Mouse (Mus musculus): ENCODE measurements at regions not wholly inside any gene's neighbourhood (a gene's known extent, or its start where the extent isn't known, plus 50 kb on each side); places are given as distances from the start of the nearest gene placed in this dataset.

DNA sequence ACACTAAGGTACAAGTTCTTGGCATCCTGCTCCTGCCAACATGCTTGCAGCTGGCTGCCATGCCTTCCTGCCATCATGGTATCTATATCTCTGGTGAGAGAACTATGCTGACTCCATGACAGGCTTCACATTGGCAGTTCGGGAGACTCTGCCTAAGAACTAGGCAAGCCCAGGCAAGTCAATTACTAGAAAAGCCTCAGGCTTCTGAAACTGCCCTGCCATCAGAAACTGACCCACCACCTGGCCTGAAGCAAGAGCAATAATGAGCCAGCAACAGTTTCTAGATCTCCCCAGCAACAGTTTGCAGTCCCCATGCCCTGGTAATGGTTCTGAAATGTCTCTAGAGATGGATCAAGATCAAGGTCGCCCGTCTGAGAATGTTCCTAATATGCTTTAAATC is 280.8 kb downstream of the Rnf152 start:
- Histone ChIP-seq H3K4me2 (no peak overlapping the region), H3K9me3 (replicated peaks) (no peaks in the 10 kb centered on the region), H3K4me1 (replicated peaks) (no peaks in the 10 kb centered on the region), H3K27me3 (replicated peaks) (no peaks in the 10 kb centered on the region), H3K36me3 (no peaks in the 10 kb centered on the region), H3K4me3 (no peak overlapping the region), H3K27ac (ENCODE audit: poor library complexity, severe bottlenecking) (no peak overlapping the region), H3K9ac (no peak overlapping the region)
- ATAC-seq (ENCODE audit: insufficient number of reproducible peaks, low FRiP score), result no peak
- 74% methylated on average over 3 of the region's 3 CpGs for WGBS

DNA sequence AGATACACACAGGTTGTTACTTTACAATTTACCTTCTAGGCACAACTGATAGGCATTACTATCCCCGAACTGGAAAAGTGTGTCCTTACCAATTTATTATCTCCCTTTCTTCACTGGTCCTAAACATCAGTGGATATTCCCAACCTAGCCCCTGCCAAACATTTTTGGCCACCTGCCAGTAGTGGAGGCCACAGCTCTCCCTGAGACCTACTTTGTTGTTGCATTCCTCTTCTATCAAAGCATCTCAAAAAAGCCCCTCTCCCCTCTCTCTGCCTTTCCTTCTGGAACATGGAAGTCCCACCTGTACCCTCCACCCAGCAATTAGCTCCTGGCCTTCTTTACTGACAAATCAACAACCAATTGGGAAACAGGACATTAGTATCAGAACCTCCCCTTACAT is 282.2 kb downstream of the Rnf152 start:
- no peaks in the 10 kb centered on the region for H3K27me3 ChIP-seq (replicated peaks)
- no peak overlapping the region for H3K4me2 ChIP-seq
- no peaks in the 10 kb centered on the region for H3K9me3 ChIP-seq (replicated peaks)
- 48% methylated on average over 1 of the region's 1 CpGs for WGBS
- H3K36me3 ChIP-seq, result no peaks in the 10 kb centered on the region
- H3K27ac ChIP-seq (ENCODE audit: poor library complexity, severe bottlenecking), result no peak overlapping the region
- no peaks in the 10 kb centered on the region for H3K4me1 ChIP-seq (replicated peaks)
- no peak overlapping the region for H3K4me3 ChIP-seq
- no peak for ATAC-seq (ENCODE audit: insufficient number of reproducible peaks, low FRiP score)
- no peak overlapping the region for H3K9ac ChIP-seq

DNA sequence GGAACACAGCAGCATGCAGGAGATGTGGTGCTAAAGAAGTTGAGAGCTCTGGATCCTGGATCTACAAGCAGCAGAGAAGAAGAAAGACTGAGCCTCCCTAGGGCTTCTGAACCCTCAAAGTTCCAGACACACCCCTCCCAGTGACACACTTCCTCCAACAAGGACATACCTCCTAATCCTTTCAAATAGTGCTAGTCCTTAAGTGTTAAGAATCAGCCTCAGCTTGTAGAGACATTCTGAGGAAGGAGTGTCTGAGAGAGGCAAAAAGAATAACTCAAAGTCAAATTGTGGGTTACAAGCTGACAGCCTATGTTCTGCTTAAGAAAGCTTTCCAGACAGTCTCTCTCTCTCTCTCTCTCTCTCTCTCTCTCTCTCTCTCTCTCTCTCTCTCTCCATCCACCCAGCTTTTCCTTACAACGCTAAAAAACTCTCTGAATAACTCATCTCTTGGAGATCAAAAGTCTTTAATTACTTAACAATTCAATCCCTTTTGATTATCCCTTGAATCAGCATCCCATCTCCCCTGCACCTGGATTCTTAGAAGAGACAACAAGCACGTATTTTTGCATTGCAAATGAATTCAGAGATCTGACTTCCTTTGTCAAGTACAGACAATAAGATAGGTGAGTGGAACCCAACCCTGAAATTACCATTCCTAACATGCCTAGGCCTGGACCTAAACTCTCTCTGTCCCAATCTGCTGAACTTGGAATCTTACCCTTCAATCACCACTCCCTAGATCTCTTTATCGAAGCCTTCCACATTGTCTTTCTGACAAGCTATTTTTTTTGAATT is 285.7 kb downstream of the Rnf152 start:
- Histone ChIP-seq H3K4me1 (replicated peaks) (no peaks in the 10 kb centered on the region), H3K9ac (no peak overlapping the region), H3K27ac (ENCODE audit: poor library complexity, severe bottlenecking) (no peak overlapping the region), H3K36me3 (no peaks in the 10 kb centered on the region), H3K4me3 (no peak overlapping the region), H3K27me3 (replicated peaks) (no peaks in the 10 kb centered on the region), H3K4me2 (no peak overlapping the region), H3K9me3 (replicated peaks) (no peaks in the 10 kb centered on the region)
- 56% methylated on average over 3 of the region's 3 CpGs for WGBS
- no peak for ATAC-seq (ENCODE audit: insufficient number of reproducible peaks, low FRiP score)

DNA sequence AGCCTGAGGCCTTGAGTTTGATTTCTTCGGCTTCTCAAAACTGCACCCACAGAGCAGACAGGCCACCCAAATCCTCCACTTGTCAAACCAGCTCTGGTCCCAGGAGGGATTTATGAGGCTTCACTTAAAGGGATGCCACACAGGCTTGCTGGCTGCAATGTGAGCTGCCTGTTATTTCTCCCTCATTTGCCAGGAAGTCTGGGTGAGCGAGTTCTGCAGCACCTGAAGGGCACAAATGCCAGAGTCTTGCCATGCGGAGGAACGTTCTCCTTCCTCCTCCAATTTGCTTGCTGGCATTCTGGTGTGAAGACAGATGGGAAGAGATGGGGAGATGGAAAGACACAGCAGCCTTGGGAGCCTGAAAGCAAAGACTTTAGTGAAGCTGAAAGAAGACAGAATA is 288.6 kb downstream of the Rnf152 start:
- no peak for ATAC-seq (ENCODE audit: insufficient number of reproducible peaks, low FRiP score)
- H3K4me3 ChIP-seq, result no peak overlapping the region
- no peaks in the 10 kb centered on the region for H3K36me3 ChIP-seq
- no peaks in the 10 kb centered on the region for H3K4me1 ChIP-seq (replicated peaks)
- no peaks in the 10 kb centered on the region for H3K9me3 ChIP-seq (replicated peaks)
- 75% methylated on average over 4 of the region's 4 CpGs for WGBS
- no peak overlapping the region for H3K4me2 ChIP-seq
- no peaks in the 10 kb centered on the region for H3K27me3 ChIP-seq (replicated peaks)
- H3K9ac ChIP-seq, result no peak overlapping the region
- no peak overlapping the region for H3K27ac ChIP-seq (ENCODE audit: poor library complexity, severe bottlenecking)

DNA sequence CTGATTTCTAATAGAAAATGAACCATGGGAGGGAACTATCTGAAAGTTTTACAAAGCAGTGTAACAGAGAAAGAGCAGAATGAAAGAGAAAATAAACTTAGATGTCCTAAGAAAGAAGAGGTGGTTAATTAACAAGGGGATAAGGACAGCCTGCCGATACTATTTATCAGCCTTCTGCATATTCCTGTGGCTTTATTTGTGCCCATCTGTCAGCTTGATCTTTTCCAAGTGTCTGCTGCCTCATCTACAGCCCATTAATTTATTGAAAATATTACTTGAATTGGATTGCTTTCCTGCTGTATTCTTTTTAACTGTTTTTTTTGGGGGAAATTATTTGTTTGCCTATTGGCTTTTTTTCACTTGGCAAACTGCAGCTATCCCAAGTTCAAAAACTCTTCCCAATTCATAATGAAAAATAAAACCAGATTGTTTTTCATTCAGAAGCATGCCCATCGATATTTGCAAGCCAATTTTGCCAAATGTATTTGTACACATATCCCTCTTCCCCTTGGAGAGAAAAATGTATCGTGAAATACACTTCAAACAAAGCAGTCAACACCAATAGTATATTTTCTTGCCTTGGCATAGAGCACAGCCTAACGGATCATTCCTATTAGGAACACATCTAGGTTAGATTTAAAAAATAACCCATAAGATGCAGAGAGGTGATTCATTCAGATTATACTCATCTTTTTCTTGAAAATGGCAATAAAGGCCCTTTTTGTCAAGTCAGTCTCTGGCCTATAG is 289.3 kb downstream of the Rnf152 start:
- whole genome bisulfite sequencing, result 74% methylated on average over 4 of the region's 4 CpGs
- ATAC-seq (ENCODE audit: insufficient number of reproducible peaks, low FRiP score), result no peak
- H3K4me1 ChIP-seq (replicated peaks), result no peaks in the 10 kb centered on the region
- H3K27ac ChIP-seq (ENCODE audit: poor library complexity, severe bottlenecking), result no peak overlapping the region
- H3K4me3 ChIP-seq, result no peak overlapping the region
- H3K36me3 ChIP-seq, result no peaks in the 10 kb centered on the region
- no peak overlapping the region for H3K9ac ChIP-seq
- no peaks in the 10 kb centered on the region for H3K27me3 ChIP-seq (replicated peaks)
- H3K4me2 ChIP-seq, result no peak overlapping the region
- H3K9me3 ChIP-seq (replicated peaks), result no peaks in the 10 kb centered on the region

DNA sequence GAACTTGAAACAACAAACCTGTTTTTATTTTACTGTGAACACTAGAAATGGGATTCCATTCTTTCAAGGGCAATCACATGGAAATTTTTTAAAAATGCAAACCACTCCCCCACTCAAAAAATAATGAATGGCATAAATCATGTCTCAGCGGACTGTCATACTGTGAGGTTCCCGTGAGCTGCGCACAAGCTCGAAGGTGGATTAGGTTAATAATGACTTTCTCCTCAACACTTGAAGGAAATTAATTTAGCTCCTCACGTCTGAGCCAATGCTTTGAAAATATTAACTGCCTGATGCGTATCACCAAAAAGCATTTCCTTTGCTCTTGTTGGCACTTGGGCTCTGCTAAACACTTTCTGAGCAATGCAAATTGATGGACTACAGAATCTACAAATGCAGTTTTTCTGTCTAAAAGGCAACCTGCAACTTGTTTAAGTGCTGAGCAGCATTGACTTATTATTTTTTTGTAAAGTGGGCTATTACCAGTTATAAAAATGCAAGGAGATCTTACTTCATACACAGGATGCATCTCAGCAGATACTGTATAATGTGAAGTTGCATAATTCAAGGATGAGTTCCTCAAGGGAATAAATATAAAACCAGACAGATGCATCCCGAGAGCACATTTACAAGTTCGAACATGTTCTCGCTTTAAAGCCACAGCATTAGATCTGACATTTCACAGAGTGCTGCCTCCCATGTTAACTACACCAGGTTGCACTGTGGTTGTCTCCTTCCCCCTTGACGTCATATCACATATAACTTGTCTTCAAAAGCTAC is 282.4 kb downstream of the Cdh20 start:
- WGBS, result 84% methylated on average over 10 of the region's 10 CpGs
- Histone ChIP-seq H3K4me1 (replicated peaks) (no peaks in the 10 kb centered on the region), H3K4me2 (no peak overlapping the region), H3K9me3 (replicated peaks) (no peaks in the 10 kb centered on the region), H3K27ac (ENCODE audit: poor library complexity, severe bottlenecking) (no peak overlapping the region), H3K4me3 (no peak overlapping the region), H3K36me3 (no peaks in the 10 kb centered on the region), H3K9ac (no peak overlapping the region), H3K27me3 (replicated peaks) (no peaks in the 10 kb centered on the region)
- ATAC-seq (ENCODE audit: insufficient number of reproducible peaks, low FRiP score), result no peak
